Mouse (Mus musculus) forebrain, embryonic 14.5 days (tissue): ENCODE data around the gene Zdhhc5. TPM values are rescaled to one million over a fixed set of nuclear protein-coding genes. Genes with fewer than 3 reads are reported as not detected.
"Not testable (repeated sequence)": the region's sequence is repeated elsewhere in the genome, so short reads cannot be mapped to it uniquely, and the experiment has no call there.

Source experiments
- ATAC-seq: fragments of 200-750 bp; cut with Nextera tagmentation; 2 replicates; pipeline ENCODE4 v1.8.0; 2017; ENCODE audit warnings: mild to moderate bottlenecking, moderate library complexity
- DNase-seq: peaks from one replicate; pipeline ENCODE4 v3.0.0-alpha.2; 2015; ENCODE audit warnings: low spot score
- H3K27ac ChIP-seq: fragments of 300-500 bp; sonication (generic); 2 replicates; pipeline ENCODE4 v1.5.1; 2014; ENCODE audit warnings: low read depth, mild to moderate bottlenecking, control low read depth, low read length, moderate library complexity
- H3K27me3 ChIP-seq: fragments of 300-500 bp; sonication (generic); replicated peaks from 2 replicates; pipeline ENCODE4 v1.6.1; 2014; ENCODE audit warnings: low read length, control low read depth, mixed read lengths; ENCODE audit not compliant: control insufficient read depth, insufficient read depth
- H3K36me3 ChIP-seq: fragments of 300-500 bp; sonication (generic); 2 replicates; pipeline ENCODE4 v1.6.1; 2014; ENCODE audit warnings: low read length, control low read depth; ENCODE audit not compliant: control insufficient read depth, insufficient read depth
- H3K4me1 ChIP-seq: fragments of 300-500 bp; sonication (generic); 2 replicates; pipeline ENCODE4 v1.6.1; 2014; ENCODE audit warnings: antibody characterized with exemption, low read length, control low read depth; ENCODE audit not compliant: control insufficient read depth, insufficient read depth
- H3K4me2 ChIP-seq: fragments of 300-500 bp; sonication (generic); 2 replicates; pipeline ENCODE4 v1.6.1; 2014; ENCODE audit warnings: mild to moderate bottlenecking, control low read depth, low read length
- H3K4me3 ChIP-seq: fragments of 300-500 bp; sonication (generic); 2 replicates; pipeline ENCODE4 v1.5.1; 2014; ENCODE audit warnings: low read depth, low read length, control low read depth
- H3K9ac ChIP-seq: fragments of 300-500 bp; sonication (generic); 2 replicates; pipeline ENCODE4 v1.6.1; 2014; ENCODE audit warnings: mild to moderate bottlenecking, low read length, control low read depth, moderate library complexity
- H3K9me3 ChIP-seq: fragments of 300-500 bp; sonication (generic); replicated peaks from 2 replicates; pipeline ENCODE4 v1.6.1; 2016; ENCODE audit warnings: low read length, control low read depth, mixed read lengths; ENCODE audit not compliant: control insufficient read depth
- WGBS: fragments of 180-500 bp; shearing (Covaris S2); extraction: QIAGEN DNeasy Blood & Tissue Kit; methylation state at CpG from one replicate; pipeline ENCODE4 v1.1.7; 2014; 5-methylcytosine and 5-hydroxymethylcytosine counted together
- polyA plus RNA-seq: library from polyadenylated mRNA; unstranded; fragments of >200 nt; fragmentation: Nextera tagmentation; extraction: Ambion mirVana; gene quantifications from 2 replicates; pipeline ENCODE4 v1.2.1, GENCODE M21; 2014

The Zdhhc5 gene
- polyA plus RNA-seq, 1 experiment from 2014 or later = 16.5 TPM

GRCm38 (mm10) chr2:84736312-84737161 lies 21.6 kb upstream of the Zdhhc5 start:
- Histone ChIP-seq H3K36me3 (peaks cover 3% of the 10 kb centered on the region; the same call in 1 of the 2 replicates), H3K4me3 (peak overlapping the region; percentile 25), H3K27ac (no peak overlapping the region), H3K4me2 (peak overlapping the region; percentile 77), H3K9ac (peak overlapping the region; percentile 47), H3K9me3 (no peaks in the 10 kb centered on the region), H3K27me3 (no peaks in the 10 kb centered on the region), H3K4me1 (peaks cover 61% of the 10 kb centered on the region)
- ATAC-seq (no peak), DNase-seq (peak; percentile 25)
- 6% methylated on average over 27 of the region's 27 CpGs for WGBS

- ATAC-seq = no peak
Observed at GRCm38 (mm10) chr2:84735346-84735920, 20.5 kb upstream of the Zdhhc5 start.

GRCm38 (mm10) chr2:84734919-84735318 lies 19.9 kb upstream of the Zdhhc5 start:
- H3K27me3 ChIP-seq = no peaks in the 10 kb centered on the region
- 0% methylated on average over 2 of the region's 2 CpGs for WGBS
- H3K4me3 ChIP-seq = peak overlapping the region; percentile 38
- 0 out of 2 replicates have a peak overlapping the region, but pooled peaks have one; percentile 45 for H3K27ac ChIP-seq
- peaks cover 45% of the 10 kb centered on the region for H3K4me1 ChIP-seq
- H3K9ac ChIP-seq = peak overlapping the region; percentile 68
- H3K4me2 ChIP-seq = peak overlapping the region; percentile 77
- ATAC-seq (no peak), DNase-seq (peak; percentile 2)
- no peaks in the 10 kb centered on the region for H3K9me3 ChIP-seq
- no peaks in the 10 kb centered on the region; the same call in 1 of the 2 replicates for H3K36me3 ChIP-seq

More at GRCm38 (mm10) chr2:84735346-84735920, 20.5 kb upstream of the Zdhhc5 start:
- Histone ChIP-seq H3K27ac (0 out of 2 replicates have a peak overlapping the region, but pooled peaks have one; percentile 45), H3K9me3 (no peaks in the 10 kb centered on the region), H3K36me3 (no peaks in the 10 kb centered on the region; the same call in 1 of the 2 replicates), H3K4me2 (peak overlapping the region; percentile 77), H3K27me3 (no peaks in the 10 kb centered on the region), H3K4me3 (peak overlapping the region; percentile 38), H3K9ac (peak overlapping the region; percentile 68), H3K4me1 (peaks cover 50% of the 10 kb centered on the region)
- DNase-seq = peak; percentile 4
- WGBS = 22% methylated on average over 7 of the region's 7 CpGs

GRCm38 (mm10) chr2:84734351-84734864 lies 19.4 kb upstream of the Zdhhc5 start:
- H3K9me3 ChIP-seq = no peaks in the 10 kb centered on the region
- H3K4me1 ChIP-seq = peaks cover 45% of the 10 kb centered on the region

GRCm38 (mm10) chr2:84733579-84734300 lies 18.8 kb upstream of the Zdhhc5 start, which contains the start of gene Ypel4:
Gene Ypel4 (plus strand): TSS chr2:84734058.
- Histone ChIP-seq H3K9ac (peak within 1 kb of the TSS; percentile 68), H3K27me3 (no peaks in the 10 kb centered on the region), H3K4me2 (peak within 1 kb of the TSS; percentile 77), H3K4me3 (peak within 1 kb of the TSS; percentile 38), H3K9me3 (no peaks in the 10 kb centered on the region), H3K27ac (peak within 1 kb of the TSS; percentile 45), H3K36me3 (no peaks in the 10 kb centered on the region), H3K4me1 (peaks cover 42% of the 10 kb centered on the region)
- WGBS = 6% methylated on average over 8 of the region's 8 CpGs
- DNase-seq (peak; percentile 78), ATAC-seq (peak; percentile 71)

More at GRCm38 (mm10) chr2:84734351-84734864, 19.4 kb upstream of the Zdhhc5 start:
- Histone ChIP-seq H3K27me3 (no peaks in the 10 kb centered on the region), H3K4me2 (peak overlapping the region; percentile 77), H3K9ac (peak overlapping the region; percentile 68), H3K36me3 (no peaks in the 10 kb centered on the region), H3K27ac (peak overlapping the region; percentile 45), H3K4me3 (peak overlapping the region; percentile 38)
- ATAC-seq (peak; percentile 61), DNase-seq (peak; percentile 70)
- 1% methylated on average over 11 of the region's 11 CpGs for WGBS

GRCm38 (mm10) chr2:84732394-84732793 lies 17.4 kb upstream of the Zdhhc5 start:
- no peak for DNase-seq
- H3K27ac ChIP-seq = no peak overlapping the region
- no peak for ATAC-seq
- no peak overlapping the region for H3K4me3 ChIP-seq
- H3K36me3 ChIP-seq = no peaks in the 10 kb centered on the region
- no peak overlapping the region for H3K4me2 ChIP-seq
- peaks cover 28% of the 10 kb centered on the region for H3K4me1 ChIP-seq
- H3K9me3 ChIP-seq = no peaks in the 10 kb centered on the region
- no peak overlapping the region for H3K9ac ChIP-seq
- WGBS = 81% methylated on average over 1 of the region's 1 CpGs
- H3K27me3 ChIP-seq = no peaks in the 10 kb centered on the region

GRCm38 (mm10) chr2:84731206-84731605 lies 16.2 kb upstream of the Zdhhc5 start:
- Histone ChIP-seq H3K4me1 (peaks cover 22% of the 10 kb centered on the region), H3K36me3 (no peaks in the 10 kb centered on the region), H3K27ac (no peak overlapping the region), H3K27me3 (no peaks in the 10 kb centered on the region), H3K9ac (no peak overlapping the region), H3K9me3 (no peaks in the 10 kb centered on the region), H3K4me2 (no peak overlapping the region), H3K4me3 (no peak overlapping the region)
- DNase-seq (no peak), ATAC-seq (no peak)
- 88% methylated on average over 3 of the region's 3 CpGs for WGBS

GRCm38 (mm10) chr2:84728191-84728590 lies 13.2 kb upstream of the Zdhhc5 start:
- H3K9ac ChIP-seq, H3K9me3 ChIP-seq, H3K27me3 ChIP-seq, ATAC-seq, DNase-seq, H3K4me1 ChIP-seq, H3K4me2 ChIP-seq, H3K27ac ChIP-seq, H3K4me3 ChIP-seq: not testable (repeated sequence)
- 83% methylated on average over 5 of the region's 5 CpGs for WGBS
- peaks cover 26% of the 10 kb centered on the region for H3K36me3 ChIP-seq
